Mouse (Mus musculus) G1E (cell line): ENCODE results near the gene Tespa1.

Experiments used
- CTCF ChIP-seq: IDR thresholded peaks from 2 replicates; pipeline ENCODE4 v1.5.1; 2012; ENCODE audit warnings: low read depth, low read length, inconsistent platforms, mixed read lengths
- GATA1 ChIP-seq: IDR thresholded peaks from 2 replicates; pipeline ENCODE4 v1.6.1; 2012; ENCODE audit warnings: borderline replicate concordance, low read length, inconsistent platforms, mixed read lengths
- GATA2 ChIP-seq: IDR thresholded peaks from 2 replicates; pipeline ENCODE4 v1.6.1; 2012; ENCODE audit warnings: low read depth, low read length, inconsistent platforms, borderline replicate concordance
- POLR2AphosphoS5 ChIP-seq: IDR thresholded peaks from 2 replicates; pipeline ENCODE4 v1.6.1; 2012; ENCODE audit warnings: low read depth, low read length, inconsistent platforms; ENCODE audit not compliant: insufficient replicate concordance
- TAL1 ChIP-seq: conservative IDR thresholded peaks from 2 replicates; pipeline ENCODE4 v1.6.1; 2012; ENCODE audit warnings: low read depth, low read length, inconsistent platforms, mixed read lengths

DNA sequence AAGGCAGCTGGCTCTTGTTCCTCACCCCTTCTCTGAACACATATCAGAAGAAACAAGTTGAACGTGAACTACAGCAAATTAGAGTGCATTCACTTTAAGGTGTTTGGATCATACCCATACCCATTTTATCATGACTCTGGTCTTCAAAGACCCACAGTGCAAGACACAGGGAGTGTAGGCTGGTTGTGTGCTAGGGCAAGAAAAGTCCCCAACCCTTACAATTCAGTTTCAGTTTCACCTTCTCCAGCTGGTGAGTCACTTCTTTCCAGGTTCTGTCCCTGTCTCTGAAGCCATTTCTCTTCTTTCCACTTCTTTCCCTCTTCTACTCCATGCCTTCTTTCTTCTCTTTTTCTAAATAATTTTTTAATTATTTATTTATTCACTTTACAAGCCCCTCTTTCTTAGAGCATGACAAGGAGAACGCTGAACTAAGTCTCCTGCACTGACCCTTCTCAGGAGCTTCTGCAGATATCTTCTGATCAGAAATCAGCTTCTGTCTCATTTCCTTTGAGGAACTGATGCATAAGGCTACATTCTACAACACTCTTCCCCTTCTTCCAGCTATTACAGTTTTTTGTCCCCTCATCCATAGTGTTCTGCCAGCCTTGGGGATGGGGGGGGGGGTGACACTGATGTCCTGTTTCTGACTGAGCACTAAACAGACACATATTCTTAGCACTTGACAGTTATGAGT lies 11.0 kb upstream of the Tespa1 start:
- TF ChIP-seq CTCF (no peak), TAL1 (no peak), POLR2AphosphoS5 (no peak), GATA1 (no peak), GATA2 (no peak)
